ENCODE assay signal across 8 mouse cellular contexts in the genomic region with DNA sequence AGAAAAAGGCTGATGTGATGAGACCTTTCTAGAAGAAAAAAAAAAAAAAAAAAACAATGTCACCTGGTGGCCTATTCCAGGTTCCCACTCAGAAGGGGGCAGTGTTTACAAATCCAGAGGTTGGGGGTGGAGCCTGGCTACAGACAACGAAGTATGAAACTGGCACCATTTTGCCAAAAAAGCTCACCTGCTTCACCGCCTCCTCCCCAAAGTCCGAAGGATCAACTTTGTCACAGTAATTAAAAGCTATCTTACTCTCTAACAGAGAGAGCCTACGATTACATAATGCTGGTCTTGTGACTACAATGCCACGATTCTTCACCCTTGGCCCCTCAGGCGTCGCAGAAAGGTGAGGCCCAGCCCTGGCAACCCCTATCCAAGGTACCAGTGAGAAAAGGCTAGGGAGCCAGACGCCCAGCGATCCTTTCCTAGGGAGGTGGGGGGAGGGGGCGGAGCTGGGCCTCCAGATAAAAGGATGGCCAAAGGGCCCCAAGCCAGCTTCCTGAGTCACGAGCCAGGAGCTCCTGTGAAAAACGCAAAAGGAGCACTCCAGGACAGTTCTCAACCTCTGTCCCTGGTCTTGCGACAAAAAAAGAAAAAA. TPM values are rescaled to one million over a fixed set of nuclear protein-coding genes. Genes with fewer than 3 reads are reported as not detected.
DNase-seq lines count a peak whose midpoint lies in the region; ATAC-seq and TF ChIP-seq lines count a peak whose summit lies in the region.

No protein-coding gene starts in this region.

- H3K4me1 ChIP-seq in embryonic facial prominence, embryonic 13.5 days, result peaks cover 28% of the 10 kb centered on the region
- H3K4me1 ChIP-seq in heart, embryonic 10.5 days, result peaks cover 32% of the 10 kb centered on the region
- peaks cover 18% of the 10 kb centered on the region for H3K4me1 ChIP-seq in liver, embryonic 16.5 days (ENCODE audit: control insufficient read depth, low read depth, low read length)
- peaks cover 31% of the 10 kb centered on the region for H3K4me1 ChIP-seq in neural tube, embryonic 12.5 days

- no peaks in the 10 kb centered on the region for H3K27me3 ChIP-seq in C2C12 (ENCODE audit: control insufficient read depth, insufficient read depth, insufficient read length)
- no peaks in the 10 kb centered on the region for H3K27me3 ChIP-seq in embryonic facial prominence, embryonic 13.5 days
- H3K27me3 ChIP-seq in heart, embryonic 10.5 days (ENCODE audit: insufficient read depth, poor library complexity, severe bottlenecking), result no peaks in the 10 kb centered on the region
- H3K27me3 ChIP-seq in liver, embryonic 16.5 days (ENCODE audit: control insufficient read depth, insufficient read depth, low read depth, low read length), result no peaks in the 10 kb centered on the region
- H3K27me3 ChIP-seq in neural tube, embryonic 12.5 days (replicated peaks), result no peaks in the 10 kb centered on the region

- H3K9ac ChIP-seq in embryonic facial prominence, embryonic 13.5 days, result peak overlapping the region; percentile 98
- H3K9ac ChIP-seq in liver, embryonic 16.5 days (ENCODE audit: low read depth, low read length), result peak overlapping the region; percentile 88
- peak overlapping the region; percentile 99 for H3K9ac ChIP-seq in neural tube, embryonic 12.5 days

- no peak for TF ChIP-seq CTCF in C2C12 (IDR thresholded peaks at IDR 0.05; ENCODE audit: control insufficient read depth, insufficient read depth, insufficient read length)

- peak; percentile 91 for DNase-seq in adrenal gland, postnatal 10 days
- peak; percentile 86 for DNase-seq in heart, embryonic 10.5 days (ENCODE audit: low spot score)
- peak; percentile 95 for DNase-seq in kidney, adult 9 months
- DNase-seq in thymus, postnatal 0 days (ENCODE audit: low spot score), result peak; percentile 67

- peaks cover 45% of the 10 kb centered on the region for H3K79me3 ChIP-seq in C2C12 (ENCODE audit: low read depth)

- peak overlapping the region; percentile 48 for H3ac ChIP-seq in C2C12 (ENCODE audit: control insufficient read depth, insufficient read length, low read depth)

- peak overlapping the region; percentile 85 for H3K4me3 ChIP-seq in C2C12 (ENCODE audit: insufficient read depth, poor library complexity, severe bottlenecking)
- H3K4me3 ChIP-seq in embryonic facial prominence, embryonic 13.5 days, result peak overlapping the region; percentile 100
- peak overlapping the region; percentile 100 for H3K4me3 ChIP-seq in heart, embryonic 10.5 days
- peak overlapping the region; percentile 81 for H3K4me3 ChIP-seq in liver, embryonic 16.5 days (ENCODE audit: low read depth, low read length)
- H3K4me3 ChIP-seq in neural tube, embryonic 12.5 days, result peak overlapping the region; percentile 100

- peaks cover 39% of the 10 kb centered on the region for H3K36me3 ChIP-seq in C2C12 (ENCODE audit: control insufficient read depth, insufficient read depth)
- peaks cover 27% of the 10 kb centered on the region for H3K36me3 ChIP-seq in embryonic facial prominence, embryonic 13.5 days
- peaks cover 34% of the 10 kb centered on the region for H3K36me3 ChIP-seq in heart, embryonic 10.5 days
- H3K36me3 ChIP-seq in liver, embryonic 16.5 days (ENCODE audit: control insufficient read depth, insufficient read depth), result peaks cover 15% of the 10 kb centered on the region
- peaks cover 27% of the 10 kb centered on the region for H3K36me3 ChIP-seq in neural tube, embryonic 12.5 days

- ATAC-seq in embryonic facial prominence, embryonic 13.5 days (ENCODE audit: insufficient number of reproducible peaks, insufficient read depth, low FRiP score, low TSS enrichment, low read depth), result no peak
- peak; percentile 28 for ATAC-seq in liver, embryonic 16.5 days (ENCODE audit: low read depth)
- no peak for ATAC-seq in neural tube, embryonic 12.5 days (ENCODE audit: low FRiP score, low read depth)

- H3K4me2 ChIP-seq in embryonic facial prominence, embryonic 13.5 days, result peak overlapping the region; percentile 96
- H3K4me2 ChIP-seq in liver, embryonic 16.5 days (ENCODE audit: low read depth, low read length), result peak overlapping the region; percentile 94
- peak overlapping the region; percentile 78 for H3K4me2 ChIP-seq in neural tube, embryonic 12.5 days (replicated peaks)

- peaks cover 60% of the 10 kb centered on the region for H3K79me2 ChIP-seq in C2C12 (ENCODE audit: control insufficient read depth, insufficient read depth)

- H3K9me3 ChIP-seq in embryonic facial prominence, embryonic 13.5 days, result no peaks in the 10 kb centered on the region
- no peaks in the 10 kb centered on the region for H3K9me3 ChIP-seq in heart, embryonic 10.5 days
- H3K9me3 ChIP-seq in liver, embryonic 16.5 days (replicated peaks; ENCODE audit: control insufficient read depth, low read length), result no peaks in the 10 kb centered on the region
- H3K9me3 ChIP-seq in neural tube, embryonic 12.5 days, result no peaks in the 10 kb centered on the region

- WGBS in embryonic facial prominence, embryonic 13.5 days, result 2% methylated on average over 13 of the region's 13 CpGs
- 5% methylated on average over 13 of the region's 13 CpGs for WGBS in heart, embryonic 10.5 days
- 4% methylated on average over 13 of the region's 13 CpGs for WGBS in liver, embryonic 16.5 days (ENCODE audit: insufficient replicate concordance)
- 3% methylated on average over 13 of the region's 13 CpGs for WGBS in neural tube, embryonic 12.5 days

- peak overlapping the region; percentile 92 for H3K27ac ChIP-seq in embryonic facial prominence, embryonic 13.5 days
- peak overlapping the region; percentile 99 for H3K27ac ChIP-seq in heart, embryonic 10.5 days
- H3K27ac ChIP-seq in liver, embryonic 16.5 days (ENCODE audit: low read length), result peak overlapping the region; percentile 84
- H3K27ac ChIP-seq in neural tube, embryonic 12.5 days, result no peak overlapping the region

TF ChIP-seq in C2C12, 6 proteins besides CTCF, POLR2A, EP300 and RAD21:
- no peak for TF ChIP-seq USF1 (IDR thresholded peaks at IDR 0.05; ENCODE audit: low read depth)
- no peak for TF ChIP-seq MYOG (IDR thresholded peaks at IDR 0.05; ENCODE audit: control insufficient read depth, extremely low read depth, insufficient read length)
- no peak for TF ChIP-seq MAX (IDR thresholded peaks at IDR 0.05)
- no peak for TF ChIP-seq CEBPB (IDR thresholded peaks at IDR 0.05; ENCODE audit: low read depth)
- TF ChIP-seq FOSL1 (IDR thresholded peaks at IDR 0.05; ENCODE audit: insufficient read depth, low read length, poor library complexity, severe bottlenecking), result no peak
- no peak for TF ChIP-seq MYOD1 (IDR thresholded peaks at IDR 0.05; ENCODE audit: control insufficient read depth, insufficient read length, low read depth)

RNA-seq across cellular contexts. Expression of a gene that starts 1.1 kb away (rescaled TPM):
- 75.1 TPM for polyA plus RNA-seq in C2C12 (2012; fragmentation: generic; extraction: Trizol)
- 100 to 1,000 TPM; 124 to 136 TPM for total RNA-seq in adrenal gland, postnatal 10 days (2021)
- polyA plus RNA-seq in embryonic facial prominence, embryonic 13.5 days (2015; fragmentation: Nextera tagmentation; extraction: Ambion mirVana), result 20.8 and 23.3 TPM in 2 replicates
- polyA plus RNA-seq in heart, embryonic 10.5 days (2016; fragmentation: Nextera tagmentation; extraction: Ambion mirVana), result 21.7 and 26.1 TPM in 2 replicates
- polyA plus RNA-seq in liver, embryonic 16.5 days (2015; fragmentation: Nextera tagmentation; extraction: Ambion mirVana), result 5.3 and 6.0 TPM in 2 replicates
- polyA plus RNA-seq in neural tube, embryonic 12.5 days (2016; fragmentation: Nextera tagmentation; extraction: Ambion mirVana), result 46.3 and 59.8 TPM in 2 replicates
- 23.1 and 26.6 TPM in 2 replicates for polyA plus RNA-seq in thymus, postnatal 0 days (2015; fragmentation: Nextera tagmentation; extraction: Ambion mirVana)
